Mouse (Mus musculus): Measurements from ENCODE around the gene Zfp69. TPM values are rescaled to one million over a fixed set of nuclear protein-coding genes. Genes with fewer than 3 reads are reported as not detected.

Zfp69 gene
- 2.5 TPM for polyA plus RNA-seq (2014; fragmentation: Illumina TruSeq; extraction: RNeasy Lipid Tissue Mini Kit (QIAGEN cat#74804); ENCODE audit: low replicate concordance)

DNA sequence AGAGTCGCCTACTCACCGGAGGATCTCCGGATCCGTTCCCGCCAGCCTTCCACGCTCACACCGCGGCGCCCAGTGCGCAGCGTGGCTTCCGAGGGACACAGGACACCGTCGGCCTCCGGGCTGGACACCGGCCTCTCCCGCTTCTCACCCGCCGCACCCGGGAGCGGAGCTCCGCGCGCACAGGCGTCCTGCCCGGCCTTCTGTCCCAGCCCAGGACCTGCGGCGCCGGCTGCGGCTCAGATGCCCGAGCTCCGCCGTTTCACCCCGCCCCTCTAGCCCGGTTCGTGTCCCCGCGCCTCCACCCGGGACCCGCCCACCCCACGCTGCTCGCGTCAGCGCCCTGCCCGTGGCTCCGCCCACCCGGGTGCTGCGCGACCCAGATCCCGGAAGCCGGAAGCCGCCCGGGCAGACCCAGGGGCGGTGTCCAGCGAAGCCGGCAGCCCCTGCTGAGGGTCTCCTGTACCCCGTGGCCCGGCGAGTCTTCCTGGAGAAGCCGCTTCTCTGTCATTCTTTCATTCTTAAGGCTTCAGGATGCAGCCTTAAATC is at the start of gene Zfp69:
Zfp69 (minus strand) TSS at position 272 of the 546 bp plus-strand sequence.

DNA sequence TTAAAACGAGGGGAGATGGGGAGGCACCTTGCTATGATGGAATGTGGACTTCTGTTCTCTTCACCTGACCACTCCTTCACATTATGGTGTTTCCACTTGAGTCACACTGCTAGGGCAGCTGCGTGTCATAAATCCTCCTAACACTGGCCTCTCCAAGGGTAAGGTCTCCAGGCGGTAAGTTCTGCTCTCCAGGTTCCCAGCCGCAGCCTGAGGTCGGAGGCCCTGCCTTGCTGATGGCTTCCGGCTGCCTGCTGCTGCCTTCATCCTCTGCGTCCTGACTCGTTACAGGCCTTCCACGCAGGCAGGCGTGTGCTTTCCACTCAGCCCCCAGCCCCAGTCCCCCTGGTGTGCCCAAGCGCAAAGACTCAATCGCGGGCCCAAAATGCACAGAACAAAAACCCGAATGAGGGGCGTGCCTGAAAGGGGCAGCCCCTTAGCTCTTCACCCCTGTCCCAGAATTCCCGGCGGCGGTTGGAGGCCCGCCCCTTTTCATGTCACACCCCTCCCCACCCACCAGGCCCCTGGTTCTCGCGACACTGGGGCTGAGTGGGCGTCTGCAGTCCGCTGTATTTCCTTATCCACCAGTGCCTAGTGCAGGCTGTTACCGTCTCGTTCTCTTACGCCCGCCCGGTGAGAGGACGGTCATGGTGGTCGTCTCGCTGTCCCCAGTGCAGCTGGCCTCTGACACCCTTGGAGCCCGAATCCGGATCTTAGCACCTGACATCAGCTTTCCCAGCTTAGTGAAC is 26.8 kb downstream of the Zfp69 start, which contains the start of gene Exo5:
Exo5 (minus strand) TSS at position 464 of the 746 bp plus-strand sequence.

Other genes starting within 250 kb of the Zfp69 start
- gene Kcnq4, start 203.1 kb downstream of the Zfp69 start, polyA plus RNA-seq (2014; fragmentation: Illumina TruSeq; extraction: RNeasy Lipid Tissue Mini Kit (QIAGEN cat#74804); ENCODE audit: low replicate concordance) = not detected
- gene Nfyc, start 120.1 kb downstream of the Zfp69 start, polyA plus RNA-seq (2014; fragmentation: Illumina TruSeq; extraction: RNeasy Lipid Tissue Mini Kit (QIAGEN cat#74804); ENCODE audit: low replicate concordance) = 18.2 TPM
- 0.26 TPM for gene Rims3, start 96.9 kb downstream of the Zfp69 start, polyA plus RNA-seq (2014; fragmentation: Illumina TruSeq; extraction: RNeasy Lipid Tissue Mini Kit (QIAGEN cat#74804); ENCODE audit: low replicate concordance)
- gene Exo5, start 26.7 kb downstream of the Zfp69 start, polyA plus RNA-seq (2014; fragmentation: Illumina TruSeq; extraction: RNeasy Lipid Tissue Mini Kit (QIAGEN cat#74804); ENCODE audit: low replicate concordance) = 6.9 TPM
- 23.2 TPM for gene Smap2, start 65.5 kb upstream of the Zfp69 start, polyA plus RNA-seq (2014; fragmentation: Illumina TruSeq; extraction: RNeasy Lipid Tissue Mini Kit (QIAGEN cat#74804); ENCODE audit: low replicate concordance)
- not detected for gene Col9a2, start 87.7 kb upstream of the Zfp69 start, polyA plus RNA-seq (2014; fragmentation: Illumina TruSeq; extraction: RNeasy Lipid Tissue Mini Kit (QIAGEN cat#74804); ENCODE audit: low replicate concordance)
- gene Zmpste24, start 146.5 kb upstream of the Zfp69 start, polyA plus RNA-seq (2014; fragmentation: Illumina TruSeq; extraction: RNeasy Lipid Tissue Mini Kit (QIAGEN cat#74804); ENCODE audit: low replicate concordance) = 80.6 TPM
- gene Tmco2, start 157.5 kb upstream of the Zfp69 start, polyA plus RNA-seq (2014; fragmentation: Illumina TruSeq; extraction: RNeasy Lipid Tissue Mini Kit (QIAGEN cat#74804); ENCODE audit: low replicate concordance) = not detected